Mouse (Mus musculus) retina, postnatal 7 days (tissue): ENCODE measurements at regions not wholly inside any gene's neighbourhood (a gene's known extent, or its start where the extent isn't known, plus 50 kb on each side); places are given as distances from the start of the nearest gene placed in this dataset.

Experiments used
- DNase-seq: peaks from one replicate; pipeline ENCODE4 v3.0.0-alpha.2; 2012; ENCODE audit warnings: low read depth, low spot score

- DNase-seq, result no peak
Observed at GRCm38 (mm10) chr1:189991089-189991488, 68.9 kb upstream of the Smyd2 start.

GRCm38 (mm10) chr1:189990046-189990622, 68.0 kb upstream of the Smyd2 start:
- no peak for DNase-seq

- DNase-seq, result no peak
Observed at GRCm38 (mm10) chr1:189989376-189989775, 67.2 kb upstream of the Smyd2 start.

- DNase-seq, result no peak
Observed at GRCm38 (mm10) chr1:189988864-189989263, 66.7 kb upstream of the Smyd2 start.

GRCm38 (mm10) chr1:189985516-189986205, 63.5 kb upstream of the Smyd2 start:
- DNase-seq, result no peak

- DNase-seq, result no peak
Observed at GRCm38 (mm10) chr1:189978244-189978643, 56.1 kb upstream of the Smyd2 start.

- no peak for DNase-seq
Observed at GRCm38 (mm10) chr1:189975660-189976059, 53.5 kb upstream of the Smyd2 start.

- peak; percentile 72 for DNase-seq
Observed at GRCm38 (mm10) chr1:189972790-189973406, 50.7 kb upstream of the Smyd2 start.
